In genomic region chr1:118741286-118741685, GRCm38 (mm10) we compare ENCODE assay signal across 11 mouse cellular contexts.
DNase-seq lines count a peak whose midpoint lies in the region; ATAC-seq lines count a peak whose summit lies in the region.
"Had no signal": no experiment of that assay in that cellular context is flagged by ENCODE, and none has a peak within 500 bp of the region (broad histone marks: within the 10 kb centered on the region; RNA-seq: fewer than 3 reads in every experiment).

No protein-coding gene starts in this region.

- no peak for ATAC-seq in megakaryocyte, adult 5-6 weeks (ENCODE audit: poor library complexity, severe bottlenecking)
- ATAC-seq: CD4-positive, CD25-positive, alpha-beta regulatory T cell, adult 4 months; hindbrain, postnatal 0 days had no signal

- peak; percentile 1 to 9 for DNase-seq in heart, adult 9 months (ENCODE audit: low spot score in 2 of 2)
- DNase-seq in heart, postnatal 10 days: no peak
- peak; percentile 21 for DNase-seq in ovary, postnatal 36 days (ENCODE audit: low spot score)
- no peak for DNase-seq in ovary, postnatal 10 days (ENCODE audit: low spot score)
- DNase-seq in gastrocnemius, postnatal 10 days: peak; percentile 13
- DNase-seq in layer of hippocampus, postnatal 14 days (ENCODE audit: low spot score in 2 of 2): no peak
- DNase-seq: lung, adult 2 months; thymus, adult 18-20 months had no signal

- intact Hi-C loops in heart, postnatal 10 days (cut with DNase I): no loop called here

Comparison
In these comparisons a context has a peak if more than half of its experiments do, and no peak if none do; other contexts are left out.
1. DNase-seq: peak in heart, adult 9 months (2 of 2), ovary, postnatal 36 days (single experiment) and gastrocnemius, postnatal 10 days (single experiment); none in heart, postnatal 10 days (0 of 2), ovary, postnatal 10 days (single experiment) and layer of hippocampus, postnatal 14 days (0 of 2).